Mouse (Mus musculus): Measurements from ENCODE around the gene Edrf1. TPM values are rescaled to one million over a fixed set of nuclear protein-coding genes. Genes with fewer than 3 reads are reported as not detected.

Edrf1 gene
- total and polyA plus RNA-seq, 3 experiments, result 5.4 to 11.9 (median 10.9) TPM

- H3K4me1 ChIP-seq (ENCODE audit: control insufficient read depth, insufficient read depth, low read length), result no peaks in the 10 kb centered on the region
- TF ChIP-seq EP300 (IDR thresholded peaks at IDR 0.05; ENCODE audit: insufficient read depth, low read depth, low read length) (no peak), POLR2A (IDR thresholded peaks at IDR 0.05; ENCODE audit: insufficient read depth, low read depth, low read length) (no peak), CTCF (IDR thresholded peaks at IDR 0.05) (no peak)
- no peaks in the 10 kb centered on the region for H3K27me3 ChIP-seq (ENCODE audit: control insufficient read depth, insufficient read depth, low read length)
- H3K79me2 ChIP-seq (replicated peaks; ENCODE audit: control insufficient read depth, insufficient read depth, low read length), result no peaks in the 10 kb centered on the region
- no peak overlapping the region for H3K9ac ChIP-seq (ENCODE audit: low read depth, low read length)
- DNase-seq, result no peak
- 79% methylated on average over 2 of the region's 2 CpGs for WGBS
- H3K4me3 ChIP-seq, result no peak overlapping the region
- intact Hi-C loops (cut with DNase I), result no loop called here
- H3K27ac ChIP-seq, result no peak overlapping the region
- no peaks in the 10 kb centered on the region for H3K36me3 ChIP-seq (ENCODE audit: control insufficient read depth, insufficient read depth, low read length)
Measured at GRCm38 (mm10) chr7:133612981-133613380, 24.4 kb upstream of the Edrf1 start.

- DNase-seq, result no peak
- no peak for TF ChIP-seq POLR2A (IDR thresholded peaks at IDR 0.05; ENCODE audit: insufficient read depth, low read depth, low read length)
- TF ChIP-seq CTCF (IDR thresholded peaks at IDR 0.05), result peak; percentile 48
- intact Hi-C loops (cut with DNase I), result no loop called here
Measured at GRCm38 (mm10) chr7:133620721-133621120, 16.6 kb upstream of the Edrf1 start.

GRCm38 (mm10) chr7:133623226-133623625 is 14.1 kb upstream of the Edrf1 start:
- no peak overlapping the region for H3K27ac ChIP-seq
- DNase-seq, result no peak
- no peaks in the 10 kb centered on the region for H3K4me1 ChIP-seq (ENCODE audit: control insufficient read depth, insufficient read depth, low read length)
- no peak overlapping the region for H3K4me3 ChIP-seq
- TF ChIP-seq EP300 (IDR thresholded peaks at IDR 0.05; ENCODE audit: insufficient read depth, low read depth, low read length) (no peak), CTCF (IDR thresholded peaks at IDR 0.05) (no peak), POLR2A (IDR thresholded peaks at IDR 0.05; ENCODE audit: insufficient read depth, low read depth, low read length) (no peak)
- 80% methylated on average over 5 of the region's 5 CpGs for WGBS
- H3K36me3 ChIP-seq (ENCODE audit: control insufficient read depth, insufficient read depth, low read length), result no peaks in the 10 kb centered on the region
- intact Hi-C loops (cut with DNase I), result no loop called here
- no peak overlapping the region for H3K9ac ChIP-seq (ENCODE audit: low read depth, low read length)
- H3K27me3 ChIP-seq (ENCODE audit: control insufficient read depth, insufficient read depth, low read length), result no peaks in the 10 kb centered on the region
- no peaks in the 10 kb centered on the region for H3K79me2 ChIP-seq (replicated peaks; ENCODE audit: control insufficient read depth, insufficient read depth, low read length)

More at GRCm38 (mm10) chr7:133620721-133621120, 16.6 kb upstream of the Edrf1 start:
- WGBS, result 46% methylated on average over 11 of the region's 11 CpGs
- no peaks in the 10 kb centered on the region for H3K79me2 ChIP-seq (replicated peaks; ENCODE audit: control insufficient read depth, insufficient read depth, low read length)
- H3K36me3 ChIP-seq (ENCODE audit: control insufficient read depth, insufficient read depth, low read length), result no peaks in the 10 kb centered on the region
- no peak overlapping the region for H3K27ac ChIP-seq
- H3K27me3 ChIP-seq (ENCODE audit: control insufficient read depth, insufficient read depth, low read length), result no peaks in the 10 kb centered on the region
- no peak overlapping the region for H3K9ac ChIP-seq (ENCODE audit: low read depth, low read length)
- H3K4me3 ChIP-seq, result no peak overlapping the region
- H3K4me1 ChIP-seq (ENCODE audit: control insufficient read depth, insufficient read depth, low read length), result no peaks in the 10 kb centered on the region

GRCm38 (mm10) chr7:133627184-133627936 is 10.0 kb upstream of the Edrf1 start:
- H3K79me2 ChIP-seq (replicated peaks; ENCODE audit: control insufficient read depth, insufficient read depth, low read length), result no peaks in the 10 kb centered on the region
- H3K4me1 ChIP-seq (ENCODE audit: control insufficient read depth, insufficient read depth, low read length), result no peaks in the 10 kb centered on the region
- no peaks in the 10 kb centered on the region for H3K27me3 ChIP-seq (ENCODE audit: control insufficient read depth, insufficient read depth, low read length)
- no peaks in the 10 kb centered on the region for H3K36me3 ChIP-seq (ENCODE audit: control insufficient read depth, insufficient read depth, low read length)
- no peak for DNase-seq
- no peak overlapping the region for H3K27ac ChIP-seq
- no peak overlapping the region for H3K9ac ChIP-seq (ENCODE audit: low read depth, low read length)
- intact Hi-C loops (cut with DNase I), result no loop called here
- 61% methylated on average over 14 of the region's 14 CpGs for WGBS
- no peak overlapping the region for H3K4me3 ChIP-seq
- no peak for TF ChIP-seq POLR2A (IDR thresholded peaks at IDR 0.05; ENCODE audit: insufficient read depth, low read depth, low read length)

GRCm38 (mm10) chr7:133630821-133631220 is 6.5 kb upstream of the Edrf1 start:
- no peak for TF ChIP-seq EP300 (IDR thresholded peaks at IDR 0.05; ENCODE audit: insufficient read depth, low read depth, low read length)

GRCm38 (mm10) chr7:133632476-133632875 is 4.9 kb upstream of the Edrf1 start:
- H3K4me3 ChIP-seq, result no peak overlapping the region
- no peaks in the 10 kb centered on the region for H3K4me1 ChIP-seq (ENCODE audit: control insufficient read depth, insufficient read depth, low read length)
- TF ChIP-seq CTCF (IDR thresholded peaks at IDR 0.05) (peak; percentile 82), POLR2A (IDR thresholded peaks at IDR 0.05; ENCODE audit: insufficient read depth, low read depth, low read length) (no peak), EP300 (IDR thresholded peaks at IDR 0.05; ENCODE audit: insufficient read depth, low read depth, low read length) (no peak)
- intact Hi-C loops (cut with DNase I), result loop anchor here (10.0 kb wide), 1 partner anchor 508 kb away; the partner anchor contains the start of genes Ctbp2 and Fgfr2
- H3K9ac ChIP-seq (ENCODE audit: low read depth, low read length), result no peak overlapping the region
- no peaks in the 10 kb centered on the region for H3K27me3 ChIP-seq (ENCODE audit: control insufficient read depth, insufficient read depth, low read length)
- no peaks in the 10 kb centered on the region for H3K36me3 ChIP-seq (ENCODE audit: control insufficient read depth, insufficient read depth, low read length)
- H3K79me2 ChIP-seq (replicated peaks; ENCODE audit: control insufficient read depth, insufficient read depth, low read length), result no peaks in the 10 kb centered on the region
- 16% methylated on average over 2 of the region's 2 CpGs for WGBS
- H3K27ac ChIP-seq, result no peak overlapping the region
- peak; percentile 20 to 67 for DNase-seq

More at GRCm38 (mm10) chr7:133630821-133631220, 6.5 kb upstream of the Edrf1 start:
- no peak for DNase-seq
- Histone ChIP-seq H3K4me3 (no peak overlapping the region), H3K4me1 (ENCODE audit: control insufficient read depth, insufficient read depth, low read length) (no peaks in the 10 kb centered on the region), H3K27me3 (ENCODE audit: control insufficient read depth, insufficient read depth, low read length) (no peaks in the 10 kb centered on the region), H3K9ac (ENCODE audit: low read depth, low read length) (no peak overlapping the region), H3K79me2 (replicated peaks; ENCODE audit: control insufficient read depth, insufficient read depth, low read length) (no peaks in the 10 kb centered on the region), H3K36me3 (ENCODE audit: control insufficient read depth, insufficient read depth, low read length) (no peaks in the 10 kb centered on the region), H3K27ac (no peak overlapping the region)
- intact Hi-C loops (cut with DNase I), result loop anchor here (10.0 kb wide), 1 partner anchor 506 kb away; the partner anchor contains the start of genes Ctbp2 and Fgfr2
- WGBS, result 59% methylated on average over 5 of the region's 5 CpGs
